Mouse (Mus musculus) layer of hippocampus, adult 9-11 months (tissue): ENCODE results near the gene Cypt4.
"Not testable (repeated sequence)": the region's sequence is repeated elsewhere in the genome, so short reads cannot be mapped to it uniquely, and the experiment has no call there.

Experiments used
- DNase-seq: peaks from one replicate; pipeline ENCODE4 v3.0.0; 2022

Gene Cypt4

GRCm38 (mm10) chr9:24624896-24625295 is at the start of gene Cypt4:
TSS of gene Cypt4 (plus strand) at chr9:24625196.
- DNase-seq = no peak

- not testable (repeated sequence) for DNase-seq
Observed at GRCm38 (mm10) chr9:24637341-24637740, 12.3 kb downstream of the Cypt4 start.
